ENCODE assay signal across 7 mouse cellular contexts in genomic region chr6:125087937-125088336, GRCm38 (mm10). TPM values are rescaled to one million over a fixed set of nuclear protein-coding genes. Genes with fewer than 3 reads are reported as not detected.
DNase-seq lines count a peak whose midpoint lies in the region; ATAC-seq lines count a peak whose summit lies in the region.

No protein-coding gene starts in this region.

- peaks cover 40% of the 10 kb centered on the region for H3K4me1 ChIP-seq in lung, embryonic 15.5 days
- H3K4me1 ChIP-seq in hindbrain, embryonic 10.5 days (replicated peaks), result peaks cover 48% of the 10 kb centered on the region
- H3K4me1 ChIP-seq in liver, embryonic 12.5 days, result peaks cover 43% of the 10 kb centered on the region
- H3K4me1 ChIP-seq in stomach, embryonic 16.5 days (ENCODE audit: control insufficient read depth, insufficient read depth, low read length), result peaks cover 24% of the 10 kb centered on the region

- no peaks in the 10 kb centered on the region for H3K9me3 ChIP-seq in lung, embryonic 15.5 days
- H3K9me3 ChIP-seq in hindbrain, embryonic 10.5 days, result no peaks in the 10 kb centered on the region
- no peaks in the 10 kb centered on the region for H3K9me3 ChIP-seq in liver, embryonic 12.5 days (replicated peaks)
- H3K9me3 ChIP-seq in stomach, embryonic 16.5 days (replicated peaks; ENCODE audit: control insufficient read depth, low read length), result no peaks in the 10 kb centered on the region

- H3K9ac ChIP-seq in lung, embryonic 15.5 days, result no peak overlapping the region
- no peak overlapping the region for H3K9ac ChIP-seq in liver, embryonic 12.5 days
- no peak overlapping the region for H3K9ac ChIP-seq in stomach, embryonic 16.5 days (ENCODE audit: low read length)

- no peaks in the 10 kb centered on the region for H3K27me3 ChIP-seq in lung, embryonic 15.5 days
- H3K27me3 ChIP-seq in hindbrain, embryonic 10.5 days (ENCODE audit: insufficient read depth, poor library complexity, severe bottlenecking), result no peaks in the 10 kb centered on the region; the same call in 1 of the 2 replicates
- no peaks in the 10 kb centered on the region for H3K27me3 ChIP-seq in liver, embryonic 12.5 days (replicated peaks)
- H3K27me3 ChIP-seq in stomach, embryonic 16.5 days (ENCODE audit: control insufficient read depth, insufficient read depth, low read length), result no peaks in the 10 kb centered on the region

- DNase-seq in lung, postnatal 14 days, result no peak
- DNase-seq in hindbrain, embryonic 10.5 days (ENCODE audit: low spot score), result no peak
- DNase-seq in thymus, postnatal 4 days, result no peak
- no peak for DNase-seq in urinary bladder, adult 2 months (ENCODE audit: low spot score)

- no peak overlapping the region for H3K4me3 ChIP-seq in lung, embryonic 15.5 days
- H3K4me3 ChIP-seq in hindbrain, embryonic 10.5 days, result no peak overlapping the region
- H3K4me3 ChIP-seq in liver, embryonic 12.5 days, result no peak overlapping the region
- H3K4me3 ChIP-seq in stomach, embryonic 16.5 days (replicated peaks; ENCODE audit: low read length), result no peak overlapping the region

- H3K36me3 ChIP-seq in lung, embryonic 15.5 days, result no peaks in the 10 kb centered on the region
- H3K36me3 ChIP-seq in hindbrain, embryonic 10.5 days, result no peaks in the 10 kb centered on the region
- H3K36me3 ChIP-seq in liver, embryonic 12.5 days, result no peaks in the 10 kb centered on the region
- H3K36me3 ChIP-seq in stomach, embryonic 16.5 days (ENCODE audit: control insufficient read depth, insufficient read depth, low read length), result no peaks in the 10 kb centered on the region

- no peak for ATAC-seq in lung, embryonic 15.5 days (ENCODE audit: borderline replicate concordance, extremely low read depth, low FRiP score, low TSS enrichment)
- no peak for ATAC-seq in liver, embryonic 12.5 days
- no peak for ATAC-seq in stomach, embryonic 16.5 days (ENCODE audit: insufficient read depth, low FRiP score)

- H3K27ac ChIP-seq in lung, embryonic 15.5 days, result peak overlapping the region; percentile 97
- H3K27ac ChIP-seq in hindbrain, embryonic 10.5 days, result peak overlapping the region; percentile 95
- H3K27ac ChIP-seq in liver, embryonic 12.5 days, result peak overlapping the region; percentile 82
- H3K27ac ChIP-seq in stomach, embryonic 16.5 days (ENCODE audit: low read length), result peak overlapping the region; percentile 95

- 59% methylated on average over 3 of the region's 3 CpGs for WGBS in lung, embryonic 15.5 days
- 72% methylated on average over 3 of the region's 3 CpGs for WGBS in hindbrain, embryonic 10.5 days
- 60% methylated on average over 3 of the region's 3 CpGs for WGBS in liver, embryonic 12.5 days (ENCODE audit: insufficient replicate concordance)
- WGBS in stomach, embryonic 16.5 days, result 76% methylated on average over 3 of the region's 3 CpGs

- H3K4me2 ChIP-seq in lung, embryonic 15.5 days, result no peak overlapping the region
- H3K4me2 ChIP-seq in liver, embryonic 12.5 days, result no peak overlapping the region
- no peak overlapping the region for H3K4me2 ChIP-seq in stomach, embryonic 16.5 days (ENCODE audit: low read depth, low read length)

RNA-seq across cellular contexts. Expression of gene Chd4, which starts 7.8 kb away (rescaled TPM):
- 68.5 and 69.3 TPM in 2 replicates for polyA plus RNA-seq in lung, embryonic 15.5 days (2015; fragmentation: Nextera tagmentation; extraction: Ambion mirVana)
- polyA plus RNA-seq in hindbrain, embryonic 10.5 days (2016; fragmentation: Nextera tagmentation; extraction: Ambion mirVana), result 95.7 and 97.6 TPM in 2 replicates
- 38.3 and 40.5 TPM in 2 replicates for polyA plus RNA-seq in liver, embryonic 12.5 days (2016; fragmentation: Nextera tagmentation; extraction: Ambion mirVana)
- polyA plus RNA-seq in stomach, embryonic 16.5 days (2015; fragmentation: Nextera tagmentation; extraction: Ambion mirVana), result 42.6 and 46.3 TPM in 2 replicates
- polyA plus RNA-seq in urinary bladder, adult 2 months (2012; rRNA removed), result 43.1 and 78.9 TPM in 2 replicates

RNA-seq across cellular contexts. Expression of gene Lpar5, which starts 20.2 kb away (rescaled TPM):
- polyA plus RNA-seq in lung, embryonic 15.5 days (2015; fragmentation: Nextera tagmentation; extraction: Ambion mirVana), result 0.38 and 0.69 TPM in 2 replicates
- polyA plus RNA-seq in hindbrain, embryonic 10.5 days (2016; fragmentation: Nextera tagmentation; extraction: Ambion mirVana), result 0.10 TPM in 1 of 2 replicates, not detected in the other
- 1.9 and 2.2 TPM in 2 replicates for polyA plus RNA-seq in liver, embryonic 12.5 days (2016; fragmentation: Nextera tagmentation; extraction: Ambion mirVana)
- polyA plus RNA-seq in stomach, embryonic 16.5 days (2015; fragmentation: Nextera tagmentation; extraction: Ambion mirVana), result 9.5 and 13.6 TPM in 2 replicates
- polyA plus RNA-seq in urinary bladder, adult 2 months (2012; rRNA removed), result 2.9 and 4.2 TPM in 2 replicates

RNA-seq across cellular contexts. Expression of gene Acrbp, which starts 38.4 kb away (rescaled TPM):
- 10.8 and 12.9 TPM in 2 replicates for polyA plus RNA-seq in lung, embryonic 15.5 days (2015; fragmentation: Nextera tagmentation; extraction: Ambion mirVana)
- 13.1 and 15.5 TPM in 2 replicates for polyA plus RNA-seq in hindbrain, embryonic 10.5 days (2016; fragmentation: Nextera tagmentation; extraction: Ambion mirVana)
- 2.8 and 3.7 TPM in 2 replicates for polyA plus RNA-seq in liver, embryonic 12.5 days (2016; fragmentation: Nextera tagmentation; extraction: Ambion mirVana)
- polyA plus RNA-seq in stomach, embryonic 16.5 days (2015; fragmentation: Nextera tagmentation; extraction: Ambion mirVana), result 10.6 and 12.9 TPM in 2 replicates
- polyA plus RNA-seq in urinary bladder, adult 2 months (2012; rRNA removed), result 23.5 and 24.7 TPM in 2 replicates

RNA-seq across cellular contexts. Expression of gene Nop2, which starts 43.8 kb away (rescaled TPM):
- 56.5 and 58.8 TPM in 2 replicates for polyA plus RNA-seq in lung, embryonic 15.5 days (2015; fragmentation: Nextera tagmentation; extraction: Ambion mirVana)
- 67.6 and 83.8 TPM in 2 replicates for polyA plus RNA-seq in hindbrain, embryonic 10.5 days (2016; fragmentation: Nextera tagmentation; extraction: Ambion mirVana)
- polyA plus RNA-seq in liver, embryonic 12.5 days (2016; fragmentation: Nextera tagmentation; extraction: Ambion mirVana), result 83.1 and 85.3 TPM in 2 replicates
- 56.6 and 57.9 TPM in 2 replicates for polyA plus RNA-seq in stomach, embryonic 16.5 days (2015; fragmentation: Nextera tagmentation; extraction: Ambion mirVana)
- 23.1 TPM in 2 replicates for polyA plus RNA-seq in urinary bladder, adult 2 months (2012; rRNA removed)

RNA-seq across cellular contexts. Expression of gene Ing4, which starts 48.4 kb away (rescaled TPM):
- polyA plus RNA-seq in lung, embryonic 15.5 days (2015; fragmentation: Nextera tagmentation; extraction: Ambion mirVana), result 138 and 149 TPM in 2 replicates
- polyA plus RNA-seq in hindbrain, embryonic 10.5 days (2016; fragmentation: Nextera tagmentation; extraction: Ambion mirVana), result 125 and 153 TPM in 2 replicates
- 34.4 and 34.6 TPM in 2 replicates for polyA plus RNA-seq in liver, embryonic 12.5 days (2016; fragmentation: Nextera tagmentation; extraction: Ambion mirVana)
- 114 and 115 TPM in 2 replicates for polyA plus RNA-seq in stomach, embryonic 16.5 days (2015; fragmentation: Nextera tagmentation; extraction: Ambion mirVana)
- polyA plus RNA-seq in urinary bladder, adult 2 months (2012; rRNA removed), result 88.6 and 113 TPM in 2 replicates
